Mouse (Mus musculus) G1E (cell line): ENCODE results near the gene Nol7.

ENCODE experiments used
- CTCF ChIP-seq: IDR thresholded peaks from 2 replicates; pipeline ENCODE4 v1.5.1; 2012; ENCODE audit warnings: low read depth, low read length, inconsistent platforms, mixed read lengths
- GATA1 ChIP-seq: IDR thresholded peaks from 2 replicates; pipeline ENCODE4 v1.6.1; 2012; ENCODE audit warnings: borderline replicate concordance, low read length, inconsistent platforms, mixed read lengths
- GATA2 ChIP-seq: IDR thresholded peaks from 2 replicates; pipeline ENCODE4 v1.6.1; 2012; ENCODE audit warnings: low read depth, low read length, inconsistent platforms, borderline replicate concordance
- POLR2AphosphoS5 ChIP-seq: IDR thresholded peaks from 2 replicates; pipeline ENCODE4 v1.6.1; 2012; ENCODE audit warnings: low read depth, low read length, inconsistent platforms; ENCODE audit not compliant: insufficient replicate concordance
- TAL1 ChIP-seq: conservative IDR thresholded peaks from 2 replicates; pipeline ENCODE4 v1.6.1; 2012; ENCODE audit warnings: low read depth, low read length, inconsistent platforms, mixed read lengths

GRCm38 (mm10) chr13:43398297-43399080 is at the start of gene Nol7:
- no peak for TF ChIP-seq GATA1
- TF ChIP-seq CTCF, result peak; percentile 30; the same call in 1 of the 2 replicates
- TF ChIP-seq POLR2AphosphoS5, result no peak
- TF ChIP-seq TAL1, result no peak
- TF ChIP-seq GATA2, result no peak
